Mouse (Mus musculus): Measurements from ENCODE around the gene Gm527. TPM values are rescaled to one million over a fixed set of nuclear protein-coding genes. Genes with fewer than 3 reads are reported as not detected.

Gm527 gene
- total RNA-seq (2021): 1 to 10 TPM; 4.3 to 5.1 TPM

DNA sequence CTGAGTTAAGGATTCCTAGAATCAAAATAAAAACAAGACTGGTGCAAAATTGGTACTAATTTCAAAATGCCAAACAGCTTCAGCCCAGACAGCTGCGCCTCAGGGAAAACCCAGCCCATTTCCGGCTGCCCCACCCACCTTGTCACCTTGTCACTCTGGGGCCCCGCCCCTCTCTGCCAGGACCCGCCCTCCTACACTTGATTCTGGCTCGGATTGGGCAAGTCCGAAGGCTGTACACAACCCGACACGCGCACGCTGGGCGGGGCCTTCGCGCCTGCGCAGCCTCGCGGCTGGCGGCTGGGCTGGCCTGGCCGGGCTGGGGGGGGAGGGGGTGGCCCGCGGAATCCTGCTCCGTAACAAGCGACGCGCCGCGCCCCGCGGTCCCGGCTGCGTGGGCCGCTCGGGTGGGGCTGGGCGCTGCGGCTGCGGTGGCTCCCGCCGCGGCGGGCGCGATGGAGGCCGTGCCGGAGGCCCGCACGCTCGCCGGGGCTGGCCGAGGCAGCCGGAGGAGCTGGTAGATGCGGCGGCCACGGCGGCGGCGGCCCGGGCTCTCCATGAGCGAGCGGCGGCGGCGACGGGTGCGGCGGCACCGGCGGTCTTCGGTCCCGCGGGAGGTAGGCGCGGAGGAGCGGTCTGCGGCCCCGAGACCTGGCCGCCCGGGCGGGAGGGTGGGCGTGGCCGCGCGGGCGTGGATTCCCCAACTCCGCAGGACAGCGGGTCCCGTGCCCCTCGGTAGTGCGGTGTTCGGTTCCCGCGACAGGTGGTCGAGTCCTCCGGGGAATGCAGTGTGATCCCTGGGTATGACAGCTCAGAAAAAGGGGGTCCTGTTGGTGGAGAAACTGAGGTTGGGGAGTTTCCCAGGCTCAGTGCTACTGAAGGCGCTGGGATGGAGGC lies at the start of gene Gm527:
Gene Gm527 (plus strand): TSS at position 329 of the 894 bp plus-strand sequence.
- intact Hi-C loops (cut with DNase I): loop anchor here (2.0 to 5.0 kb wide), 3 partner anchors 47 to 254 kb away; partner anchors contain the start of genes Fkbp3, Klhl28, Mis18bp1 and Togaram1
- peak; percentile 92 to 94 for DNase-seq

DNA sequence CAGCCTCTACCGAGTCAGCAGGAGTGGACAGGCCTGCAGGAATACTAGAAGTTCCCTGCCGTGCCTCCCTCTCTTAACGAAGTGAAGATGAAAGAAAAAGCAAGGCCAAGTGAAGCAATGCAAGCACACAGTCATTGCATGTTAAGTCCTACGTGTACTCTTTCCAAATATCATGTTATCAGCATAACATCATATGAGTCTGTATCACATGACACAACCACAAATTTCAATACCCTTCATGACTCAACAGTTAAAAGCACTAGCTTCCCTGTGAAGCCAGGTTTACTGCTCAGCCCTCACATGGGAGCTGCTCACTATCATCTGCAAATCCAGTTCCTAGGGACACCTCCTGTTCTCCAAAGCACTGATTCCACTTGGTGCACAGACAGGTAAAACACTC lies 46.6 kb upstream of the Gm527 start:
- no peak for DNase-seq
- intact Hi-C loops (cut with DNase I): no loop called here

DNA sequence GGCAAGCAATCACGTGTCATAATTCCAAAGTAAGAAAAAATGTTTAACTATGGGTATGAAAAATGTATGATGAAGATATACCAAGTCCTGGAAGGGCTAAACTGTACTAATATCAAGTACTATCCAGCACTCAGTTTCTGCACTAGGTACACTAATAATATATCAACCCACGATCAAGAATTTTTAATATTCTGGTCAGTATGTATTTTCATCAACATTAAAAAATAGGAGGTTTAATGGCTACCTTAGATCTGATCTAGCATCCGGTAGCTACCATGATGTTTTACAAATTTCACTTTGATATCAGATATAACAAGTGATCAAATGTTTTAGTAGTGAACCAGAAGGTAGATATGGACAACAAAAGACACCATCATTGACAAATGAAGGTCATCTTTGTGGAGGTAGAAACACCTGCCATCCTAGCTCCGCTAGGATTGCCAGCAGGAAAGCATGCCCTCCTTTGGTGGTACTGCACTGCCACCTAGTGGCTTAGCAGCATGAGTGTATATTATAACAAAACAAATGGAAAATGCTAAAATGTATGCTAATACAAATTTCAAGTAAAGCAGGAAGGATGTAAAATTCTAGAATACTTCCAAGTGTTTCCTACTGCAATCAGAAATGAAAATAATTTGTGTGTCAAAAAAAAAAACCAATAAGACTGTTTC lies 20.5 kb upstream of the Gm527 start:
- DNase-seq: peak; percentile 48 to 59
- intact Hi-C loops (cut with DNase I): no loop called here

DNA sequence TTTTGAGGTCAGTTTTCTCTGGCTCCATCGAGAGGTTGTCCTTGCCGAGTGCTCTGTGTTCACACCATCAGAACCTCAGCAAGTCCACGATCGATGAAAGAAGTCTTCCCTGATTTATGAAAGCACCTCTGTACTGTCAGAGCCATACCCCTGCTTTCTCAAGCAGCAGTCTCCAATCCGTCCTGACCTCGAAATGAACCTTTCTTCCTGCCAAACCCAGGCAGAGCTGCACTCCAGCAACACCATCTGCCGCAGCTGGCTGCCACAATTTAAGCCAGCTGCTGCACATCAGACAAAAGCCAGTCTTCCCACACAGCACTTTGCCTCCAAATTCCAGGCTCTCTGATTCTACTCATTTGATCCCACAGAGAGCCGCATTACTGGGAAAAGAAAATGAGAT lies 15.2 kb upstream of the Gm527 start:
- intact Hi-C loops (cut with DNase I): no loop called here
- DNase-seq: peak; percentile 57 to 63

DNA sequence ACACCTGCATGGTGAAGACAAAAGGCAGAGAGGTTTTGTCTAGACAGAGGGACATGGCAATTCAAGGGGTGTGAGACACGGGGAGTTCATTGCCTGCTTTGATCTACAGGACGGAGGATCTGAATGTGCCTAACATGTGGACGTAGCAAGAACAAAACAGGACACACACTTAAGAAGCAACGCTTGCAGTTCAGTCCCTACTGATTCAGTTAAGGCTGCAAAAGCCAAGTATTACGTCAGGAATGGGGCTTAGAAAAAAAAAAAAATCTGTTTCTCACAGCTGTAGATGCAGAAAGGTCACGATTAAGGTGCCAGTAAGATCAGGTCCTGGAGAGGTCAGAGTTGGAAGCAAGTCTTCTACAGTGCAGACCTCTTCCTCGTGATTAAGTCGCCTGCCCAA lies 14.5 kb upstream of the Gm527 start:
- peak in 1 of 2 experiments; percentile 14 for DNase-seq
- intact Hi-C loops (cut with DNase I): no loop called here

DNA sequence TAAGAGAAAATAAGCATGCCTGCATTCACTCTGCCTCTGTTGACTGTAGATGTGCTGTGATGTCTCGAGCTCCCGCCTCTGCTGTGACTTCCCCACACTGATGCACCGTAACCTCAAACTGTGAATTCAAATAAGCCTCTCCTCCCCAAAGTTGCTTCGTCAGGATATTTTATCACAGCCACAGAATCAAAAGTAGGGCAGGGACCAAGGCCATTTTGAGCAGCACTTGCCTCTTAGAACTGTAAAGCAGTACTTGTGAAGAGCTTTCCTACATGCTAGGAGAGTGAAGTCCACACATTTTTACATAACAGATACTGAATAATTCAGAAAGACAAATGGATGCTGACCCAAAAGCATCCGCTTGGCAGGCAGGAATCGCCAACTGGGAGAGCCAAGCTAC lies 4.7 kb upstream of the Gm527 start:
- intact Hi-C loops (cut with DNase I): no loop called here
- DNase-seq: no peak

DNA sequence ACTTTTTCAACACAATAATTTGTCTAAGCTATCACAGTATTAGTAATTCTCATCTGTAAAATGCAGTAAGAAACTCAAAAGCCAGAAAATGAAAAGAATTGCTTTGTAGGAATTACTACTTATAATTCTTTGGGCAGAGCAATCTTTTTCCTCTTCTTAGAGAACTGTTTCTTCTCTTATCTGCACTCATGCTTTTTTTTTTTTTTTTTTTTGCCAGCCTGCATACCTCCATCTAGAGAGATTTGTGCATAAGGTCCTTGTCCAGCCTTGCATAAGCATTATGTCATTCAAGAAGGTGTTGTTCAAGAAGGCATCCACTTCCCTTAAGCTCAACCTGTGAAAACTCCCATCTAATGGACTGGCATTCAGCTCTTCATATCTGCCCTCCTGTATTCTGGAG lies 971 bp upstream of the Gm527 start:
- DNase-seq: no peak
- intact Hi-C loops (cut with DNase I): loop anchor here (2.0 to 5.0 kb wide), 3 partner anchors 48 to 256 kb away; partner anchors contain the start of genes Fkbp3, Klhl28, Mis18bp1 and Togaram1

DNA sequence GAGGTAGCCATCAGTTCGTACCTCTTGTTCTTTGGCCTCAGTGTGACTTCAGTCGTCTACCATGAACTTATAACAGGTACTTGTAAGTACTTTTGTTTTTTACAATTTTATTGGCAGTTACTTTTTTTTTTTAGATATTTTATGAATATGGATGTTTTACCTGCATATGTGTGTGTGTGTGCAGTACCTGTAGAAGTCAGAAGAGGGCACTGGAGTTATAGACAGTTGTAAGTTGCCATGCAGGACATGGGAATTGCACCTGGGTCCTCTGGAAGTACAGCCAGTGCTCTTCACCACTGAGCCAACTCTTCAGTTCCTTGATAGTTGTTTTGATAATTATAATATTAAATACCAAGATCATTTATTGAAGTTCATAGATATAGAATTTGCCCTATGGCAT lies 19.8 kb downstream of the Gm527 start:
- no peak for DNase-seq
- intact Hi-C loops (cut with DNase I): no loop called here

DNA sequence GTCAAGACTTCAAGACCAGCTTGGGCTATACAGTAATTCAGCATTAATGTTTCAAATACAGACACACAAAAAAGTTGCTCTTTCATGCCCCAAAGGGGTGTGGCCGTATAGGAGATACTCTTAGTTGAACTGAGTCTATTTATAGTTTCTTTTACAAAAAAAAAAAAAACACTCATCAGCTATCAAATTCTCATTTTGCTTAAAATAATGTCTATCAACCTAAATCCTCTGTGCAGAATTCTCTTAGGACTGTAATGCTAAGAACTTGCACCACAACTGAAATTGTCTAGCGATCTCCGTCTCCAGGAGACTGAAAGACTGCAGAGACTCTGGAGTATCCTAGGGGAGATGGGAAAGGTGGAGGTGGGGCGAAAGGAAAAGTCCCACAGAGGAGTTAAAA lies 46.9 kb downstream of the Gm527 start:
- intact Hi-C loops (cut with DNase I): loop anchor here (2.0 to 5.0 kb wide), 2 partner anchors 48 to 208 kb away; partner anchors contain the start of genes Gm527 and Mis18bp1
- no peak for DNase-seq

DNA sequence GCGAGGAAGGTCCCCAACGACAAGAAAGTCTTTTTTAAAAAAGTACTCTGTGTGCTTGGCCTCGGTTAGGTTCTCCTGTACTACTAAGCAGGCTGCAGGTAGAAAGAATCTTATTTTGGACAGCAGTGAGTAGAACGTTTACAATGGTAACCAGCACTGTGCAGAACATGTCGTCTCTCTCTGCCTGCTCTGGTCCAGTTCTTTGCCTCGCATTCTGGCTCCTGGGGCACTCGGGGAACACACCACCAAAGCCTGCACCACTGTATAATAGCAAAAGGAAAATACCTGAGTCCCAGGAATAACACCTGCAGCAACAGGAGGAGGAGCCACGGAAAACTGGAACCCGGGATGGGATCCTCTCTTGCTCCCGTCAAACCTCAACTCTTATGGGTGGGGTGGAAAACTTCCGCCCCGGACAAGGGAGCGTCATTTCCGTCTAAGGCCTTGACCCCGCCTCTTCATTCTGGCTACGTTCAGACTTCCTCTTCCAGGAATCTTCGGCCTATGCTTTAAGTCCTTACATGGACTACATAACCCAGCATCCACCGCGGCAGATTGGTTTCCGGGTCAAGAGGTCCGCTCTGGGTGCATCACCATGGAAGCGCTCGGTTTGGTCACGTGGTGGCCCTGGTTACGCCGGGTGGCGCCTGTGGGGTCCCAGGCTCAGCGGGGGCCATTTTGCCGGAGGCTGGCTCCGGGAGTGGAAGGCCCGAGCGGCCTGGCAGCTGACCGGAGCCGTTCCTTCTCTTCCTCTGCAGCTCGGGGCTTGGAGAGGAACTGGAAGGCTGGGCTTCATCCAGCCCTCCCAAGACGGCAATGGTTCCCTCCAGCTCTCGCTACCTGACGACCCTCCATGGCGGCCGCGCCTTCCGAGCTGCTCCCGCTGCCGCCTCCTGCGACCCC lies 47.7 kb downstream of the Gm527 start, which contains the start of the genes Klhl28 and Togaram1:
Gene Klhl28 (minus strand): TSS at position 411 of the 903 bp plus-strand sequence.
Gene Togaram1 (plus strand): TSS at position 681 of the 903 bp plus-strand sequence.
- DNase-seq: peak; percentile 97 to 98
- intact Hi-C loops (cut with DNase I): loop anchor here (2.0 to 5.0 kb wide), 3 partner anchors 49 to 107 kb away; partner anchors contain the start of genes Gm527 and Prpf39

DNA sequence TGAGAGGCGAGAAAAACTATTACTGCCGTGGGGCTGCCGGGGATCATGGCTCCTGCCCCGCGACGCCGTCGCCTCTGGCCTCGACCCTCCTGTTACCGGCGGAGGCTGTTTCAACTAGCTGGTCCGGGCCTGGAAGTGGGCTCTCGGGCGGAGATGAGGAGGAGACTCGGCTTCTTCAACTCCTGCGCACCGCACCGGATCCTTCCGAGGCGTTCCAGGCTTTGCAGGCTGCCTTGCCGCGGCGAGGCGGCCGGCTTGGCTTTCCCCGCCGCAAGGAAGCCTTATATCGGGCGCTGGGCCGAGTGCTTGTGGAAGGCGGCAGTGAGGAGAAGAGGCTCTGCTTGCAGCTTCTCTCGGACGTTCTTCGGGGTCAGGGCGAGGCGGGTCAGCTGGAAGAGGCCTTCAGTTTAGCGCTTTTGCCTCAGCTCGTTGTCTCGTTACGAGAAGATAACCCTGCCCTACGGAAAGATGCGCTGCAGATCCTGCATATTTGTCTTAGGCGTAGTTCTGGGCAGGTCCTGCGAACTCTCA lies 48.5 kb downstream of the Gm527 start:
- intact Hi-C loops (cut with DNase I): loop anchor here (2.0 to 5.0 kb wide), 2 partner anchors 71 to 107 kb away; partner anchors contain the start of gene Prpf39
- DNase-seq: peak; percentile 40 to 61

DNA sequence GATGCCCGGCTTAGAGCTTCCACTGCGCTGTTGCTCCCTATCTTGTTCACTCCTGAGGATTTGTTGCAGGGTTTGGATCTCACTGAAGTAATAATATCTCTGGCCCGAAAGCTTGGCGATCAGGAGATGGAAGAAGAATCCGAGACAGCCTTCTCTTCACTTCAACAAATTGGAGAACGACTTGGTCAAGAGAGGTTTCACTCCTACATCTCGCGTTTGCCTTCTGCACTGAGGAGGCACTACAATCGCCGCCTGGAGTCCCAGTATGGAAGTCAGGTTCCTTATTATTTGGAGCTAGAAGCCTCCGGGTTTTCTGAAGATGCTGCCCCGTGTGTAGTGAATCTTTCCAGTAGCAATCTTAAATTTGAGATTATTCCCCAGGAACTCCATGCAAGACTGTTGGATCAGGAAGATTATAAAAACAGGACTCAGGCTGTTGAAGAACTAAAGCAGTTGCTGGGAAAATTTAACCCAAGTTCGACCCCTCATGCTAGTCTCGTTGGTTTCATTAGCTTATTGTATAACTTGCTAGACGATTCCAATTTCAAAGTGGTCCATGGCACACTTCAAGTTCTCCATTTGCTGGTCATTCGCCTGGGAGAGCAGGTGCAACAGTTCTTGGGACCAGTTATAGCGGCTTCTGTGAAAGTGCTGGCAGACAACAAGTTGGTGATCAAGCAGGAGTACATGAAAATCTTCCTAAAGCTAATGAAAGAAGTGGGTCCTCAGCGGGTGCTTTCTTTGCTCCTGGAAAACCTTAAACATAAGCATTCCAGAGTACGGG lies 49.1 kb downstream of the Gm527 start:
- intact Hi-C loops (cut with DNase I): loop anchor here (2.0 to 5.0 kb wide), 2 partner anchors 70 to 106 kb away; partner anchors contain the start of gene Prpf39
- DNase-seq: no peak

DNA sequence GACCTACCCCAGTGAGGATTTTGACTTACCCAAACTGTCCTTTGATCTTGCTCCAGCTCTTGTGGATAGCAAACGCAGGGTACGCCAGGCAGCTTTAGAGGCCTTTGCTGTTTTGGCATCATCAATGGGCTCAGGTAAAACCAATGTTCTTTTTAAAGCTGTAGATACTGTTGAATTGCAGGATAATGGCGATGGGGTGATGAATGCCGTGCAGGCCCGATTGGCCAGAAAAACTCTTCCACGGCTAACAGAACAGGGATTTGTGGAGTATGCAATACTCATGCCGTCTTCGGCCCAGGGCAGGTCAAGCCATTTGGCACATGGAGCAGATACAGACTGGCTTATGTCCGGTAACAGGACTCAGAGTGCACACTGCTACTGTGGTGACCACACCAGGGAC lies 49.8 kb downstream of the Gm527 start:
- DNase-seq: no peak
- intact Hi-C loops (cut with DNase I): loop anchor here (2.0 to 5.0 kb wide), 2 partner anchors 70 to 105 kb away; partner anchors contain the start of gene Prpf39

DNA sequence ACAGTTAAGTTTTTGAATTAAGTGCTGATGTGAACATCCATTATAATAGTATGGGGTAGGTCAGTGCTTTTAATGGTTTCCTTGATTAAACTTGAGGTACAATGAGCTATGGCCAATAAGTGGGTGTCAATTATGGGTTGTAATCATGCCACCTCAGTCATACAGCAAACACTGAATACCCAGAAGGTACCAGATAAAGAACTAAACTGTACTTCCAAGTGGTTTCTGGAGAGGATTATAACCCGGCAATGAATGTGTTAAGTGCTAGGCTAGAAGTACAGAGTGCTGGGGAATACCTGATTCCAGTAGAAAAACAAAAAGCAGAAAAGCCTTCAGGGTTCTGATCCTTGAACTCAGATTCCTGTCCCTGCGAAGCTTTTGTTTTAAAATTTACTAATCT lies 50.4 kb downstream of the Gm527 start:
- DNase-seq: no peak
- intact Hi-C loops (cut with DNase I): loop anchor here (5.0 kb wide), 1 partner anchor 69 kb away; the partner anchor contains the start of gene Prpf39

DNA sequence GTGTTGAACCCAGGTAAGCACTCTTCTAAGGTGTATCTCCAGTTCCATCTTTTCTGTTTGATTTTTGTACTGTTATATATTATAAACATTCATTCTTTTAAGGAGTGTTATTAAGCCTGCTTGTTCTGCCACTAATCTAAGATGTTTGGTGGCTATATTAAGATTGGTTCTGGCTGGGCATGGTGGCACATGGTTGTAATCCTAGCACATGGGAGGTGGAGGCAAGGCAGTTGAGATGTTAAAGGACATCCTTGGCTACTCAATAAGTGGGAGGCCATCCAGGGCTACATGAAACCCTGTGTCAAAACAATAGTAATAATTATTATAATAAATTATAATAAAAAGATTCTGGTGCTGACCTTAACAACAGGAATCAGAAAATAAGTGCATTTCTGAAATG lies 53.7 kb downstream of the Gm527 start:
- intact Hi-C loops (cut with DNase I): no loop called here
- DNase-seq: no peak

DNA sequence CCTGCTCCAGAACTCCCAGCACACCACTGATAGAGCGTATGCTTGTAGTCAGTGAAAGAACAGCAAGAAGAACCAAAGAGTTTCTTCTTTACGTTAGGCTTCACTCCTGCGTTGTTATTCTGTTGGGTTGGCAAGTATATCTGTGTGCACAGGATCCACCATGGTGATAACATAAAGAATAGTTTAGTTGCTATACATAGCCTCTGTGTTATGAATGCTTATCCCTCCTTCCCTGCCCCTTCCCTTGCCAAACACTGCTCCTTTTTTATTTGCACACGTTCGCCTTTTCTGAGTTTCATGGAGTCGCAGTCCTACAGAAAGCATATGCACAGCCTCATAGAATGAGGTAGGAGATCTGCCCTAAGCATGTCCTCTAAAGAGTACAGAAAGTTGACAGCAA lies 54.4 kb downstream of the Gm527 start:
- no peak for DNase-seq
- intact Hi-C loops (cut with DNase I): no loop called here
